Mouse (Mus musculus): Measurements from ENCODE around the gene Tbc1d22b. TPM values are rescaled to one million over a fixed set of nuclear protein-coding genes. Genes with fewer than 3 reads are reported as not detected.

The Tbc1d22b gene
- 22.1 and 27.2 TPM in 2 replicates for polyA plus RNA-seq (2012; rRNA removed; ENCODE audit: low replicate concordance)

GRCm38 (mm10) chr17:29549543-29550428 lies at the start of gene Tbc1d22b, which contains the start of gene Gm17657:
TSS of gene Tbc1d22b (plus strand) at chr17:29549785.
TSS of gene Gm17657 (minus strand) at chr17:29549638.

DNA sequence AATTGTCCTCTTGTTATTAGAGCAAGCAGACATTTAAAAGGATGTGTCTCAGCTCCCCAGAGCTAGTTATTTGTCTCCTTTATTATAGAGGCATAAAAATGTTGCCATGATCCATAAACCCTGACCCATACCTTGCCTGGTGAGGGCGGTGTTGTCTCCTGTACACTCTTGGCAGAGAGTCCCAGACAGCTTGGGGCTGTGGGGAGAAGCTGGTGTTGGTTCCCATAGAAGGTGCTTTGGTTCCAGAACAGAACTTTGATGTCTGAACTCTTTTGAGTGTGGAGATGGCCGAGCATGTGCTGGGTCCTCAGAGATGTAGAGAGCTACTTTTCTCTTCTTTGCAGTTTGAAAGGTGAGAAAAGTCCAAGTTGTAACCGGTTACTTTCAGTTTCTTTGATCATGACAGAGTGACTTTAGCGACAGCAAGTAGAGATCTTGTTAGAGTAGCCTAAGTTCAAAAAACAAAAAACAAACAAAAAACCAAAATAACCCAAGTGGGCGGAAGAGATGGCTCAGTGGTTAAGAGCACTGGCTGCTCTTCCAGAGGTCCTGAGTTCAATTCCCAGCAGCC lies 2.7 kb downstream of the Tbc1d22b start, which contains the start of gene Tmem217:
Tmem217 (minus strand) TSS at position 224 of the 571 bp plus-strand sequence.

GRCm38 (mm10) chr17:29614115-29615023 lies 64.8 kb downstream of the Tbc1d22b start, which contains the start of the genes Rnf8 and Gm28043:
TSS of gene Rnf8 (plus strand) at chr17:29614790.
TSS of gene Gm28043 (plus strand) at chr17:29614876.

Other genes with a start within 250 kb of the Tbc1d22b start
- gene Pi16, start 232.1 kb upstream of the Tbc1d22b start, polyA plus RNA-seq (2012; rRNA removed; ENCODE audit: low replicate concordance) = 1.0 and 2.4 TPM in 2 replicates
- 165 and 261 TPM in 2 replicates for gene Mtch1, start 201.9 kb upstream of the Tbc1d22b start, polyA plus RNA-seq (2012; rRNA removed; ENCODE audit: low replicate concordance)
- gene Fgd2, start 188.9 kb upstream of the Tbc1d22b start, polyA plus RNA-seq (2012; rRNA removed; ENCODE audit: low replicate concordance) = 12.8 and 22.0 TPM in 2 replicates
- 59.8 and 198 TPM in 2 replicates for gene Pim1, start 59.0 kb upstream of the Tbc1d22b start, polyA plus RNA-seq (2012; rRNA removed; ENCODE audit: low replicate concordance)
- not detected in 2 replicates for gene Gm17657, start 147 bp upstream of the Tbc1d22b start, polyA plus RNA-seq (2012; rRNA removed; ENCODE audit: low replicate concordance)
- not detected in 2 replicates for gene Tmem217, start 2.6 kb downstream of the Tbc1d22b start, polyA plus RNA-seq (2012; rRNA removed; ENCODE audit: low replicate concordance)
- gene Rnf8, start 65.0 kb downstream of the Tbc1d22b start, polyA plus RNA-seq (2012; rRNA removed; ENCODE audit: low replicate concordance) = 12.4 and 14.7 TPM in 2 replicates
- 0.08 and 0.20 TPM in 2 replicates for gene Gm28043, start 65.1 kb downstream of the Tbc1d22b start, polyA plus RNA-seq (2012; rRNA removed; ENCODE audit: low replicate concordance)
- gene Cmtr1, start 110.8 kb downstream of the Tbc1d22b start, polyA plus RNA-seq (2012; rRNA removed; ENCODE audit: low replicate concordance) = 9.2 and 10.1 TPM in 2 replicates
- 1.9 and 3.7 TPM in 2 replicates for gene Ccdc167, start 167.3 kb downstream of the Tbc1d22b start, polyA plus RNA-seq (2012; rRNA removed; ENCODE audit: low replicate concordance)

Measured in duodenum, adult 2 months (tissue).